Mouse (Mus musculus) T-helper 2 cell (primary cell): ENCODE data around the gene 4931406C07Rik.
"Not testable (repeated sequence)": the region's sequence is repeated elsewhere in the genome, so short reads cannot be mapped to it uniquely, and the experiment has no call there.

Experiments used
- in situ Hi-C: fragments of 300-600 bp; cut with MboI, MseI; formaldehyde crosslinking; loops from one replicate; pipeline ENCODE4 v1.15.1; 2025; ENCODE audit warnings: high pct_unique_total_duplicates

The 4931406C07Rik gene

GRCm38 (mm10) chr9:15306398-15307119 is at the start of gene 4931406C07Rik:
TSS of gene 4931406C07Rik (minus strand) at chr9:15306448.
- in situ Hi-C loops = no loop called here

GRCm38 (mm10) chr9:15349925-15350324 is 43.7 kb upstream of the 4931406C07Rik start:
- in situ Hi-C loops = loop anchor here (10.0 kb wide), 1 partner anchor 1535 kb away; no protein-coding TSS in a partner anchor

GRCm38 (mm10) chr9:15337776-15338175 is 31.5 kb upstream of the 4931406C07Rik start:
- in situ Hi-C loops = no loop called here

- in situ Hi-C loops = no loop called here
These were observed 12.0 kb upstream of the 4931406C07Rik start for GRCm38 (mm10) chr9:15318170-15318742.

GRCm38 (mm10) chr9:15317223-15318169 is 11.2 kb upstream of the 4931406C07Rik start:
- in situ Hi-C loops = no loop called here

GRCm38 (mm10) chr9:15316296-15316695 is 10.0 kb upstream of the 4931406C07Rik start:
- in situ Hi-C loops = not testable (repeated sequence)

GRCm38 (mm10) chr9:15314619-15315018 is 8.4 kb upstream of the 4931406C07Rik start:
- in situ Hi-C loops = no loop called here

- in situ Hi-C loops = no loop called here
These were observed 7.4 kb upstream of the 4931406C07Rik start for GRCm38 (mm10) chr9:15313633-15314032.

GRCm38 (mm10) chr9:15312054-15312735 is 5.9 kb upstream of the 4931406C07Rik start:
- in situ Hi-C loops = no loop called here

GRCm38 (mm10) chr9:15310179-15310578 is 3.9 kb upstream of the 4931406C07Rik start:
- in situ Hi-C loops = no loop called here

- in situ Hi-C loops = no loop called here
These were observed 3.2 kb upstream of the 4931406C07Rik start for GRCm38 (mm10) chr9:15309425-15309824.

GRCm38 (mm10) chr9:15308254-15308653 is 2.0 kb upstream of the 4931406C07Rik start:
- in situ Hi-C loops = no loop called here

GRCm38 (mm10) chr9:15307257-15307656 is 1.0 kb upstream of the 4931406C07Rik start:
- in situ Hi-C loops = no loop called here

GRCm38 (mm10) chr9:15305503-15306397 is 498 bp downstream of the 4931406C07Rik start, which contains the start of gene Taf1d:
TSS of gene Taf1d (plus strand) at chr9:15306214.
- in situ Hi-C loops = no loop called here

GRCm38 (mm10) chr9:15302881-15303280 is 3.4 kb downstream of the 4931406C07Rik start:
- in situ Hi-C loops = no loop called here

- in situ Hi-C loops = not testable (repeated sequence)
These were observed 4.2 kb downstream of the 4931406C07Rik start for GRCm38 (mm10) chr9:15302006-15302405.

GRCm38 (mm10) chr9:15301399-15301798 is 4.8 kb downstream of the 4931406C07Rik start:
- in situ Hi-C loops = no loop called here

GRCm38 (mm10) chr9:15300056-15300455 is 6.2 kb downstream of the 4931406C07Rik start:
- in situ Hi-C loops = no loop called here

- in situ Hi-C loops = no loop called here
These were observed 7.8 kb downstream of the 4931406C07Rik start for GRCm38 (mm10) chr9:15298451-15298850.

- in situ Hi-C loops = no loop called here
These were observed 9.1 kb downstream of the 4931406C07Rik start for GRCm38 (mm10) chr9:15297112-15297511.
